Mouse (Mus musculus) intestine, embryonic 16.5 days (tissue): Measurements from ENCODE around the gene March7. TPM values are rescaled to one million over a fixed set of nuclear protein-coding genes. Genes with fewer than 3 reads are reported as not detected.

Experiments used
- ATAC-seq: fragments of 200-750 bp; cut with Nextera tagmentation; 2 replicates; pipeline ENCODE4 v1.8.0; 2017; ENCODE audit warnings: moderate TSS enrichment, moderate library complexity
- H3K27ac ChIP-seq: fragments of 300-500 bp; sonication (generic); 2 replicates; pipeline ENCODE4 v1.5.1; 2014; ENCODE audit warnings: mild to moderate bottlenecking, low read length
- H3K27me3 ChIP-seq: fragments of 300-500 bp; sonication (generic); replicated peaks from 2 replicates; pipeline ENCODE4 v1.6.1; 2014; ENCODE audit warnings: low read length, control low read depth, mixed read lengths; ENCODE audit not compliant: control insufficient read depth, insufficient read depth
- H3K36me3 ChIP-seq: fragments of 300-500 bp; sonication (generic); 2 replicates; pipeline ENCODE4 v1.6.1; 2014; ENCODE audit warnings: low read length, control low read depth; ENCODE audit not compliant: control insufficient read depth, insufficient read depth
- H3K4me1 ChIP-seq: fragments of 300-500 bp; sonication (generic); 2 replicates; pipeline ENCODE4 v1.6.1; 2014; ENCODE audit warnings: low read length, control low read depth, mixed read lengths; ENCODE audit not compliant: control insufficient read depth, insufficient read depth
- H3K4me2 ChIP-seq: fragments of 300-500 bp; sonication (generic); 2 replicates; pipeline ENCODE4 v1.6.1; 2014; ENCODE audit warnings: low read depth, low read length, control low read depth
- H3K4me3 ChIP-seq: fragments of 300-500 bp; sonication (generic); 2 replicates; pipeline ENCODE4 v1.5.1; 2014; ENCODE audit warnings: mild to moderate bottlenecking, low read length
- H3K9ac ChIP-seq: fragments of 300-500 bp; sonication (generic); 2 replicates; pipeline ENCODE4 v1.6.1; 2014; ENCODE audit warnings: low read depth, low read length
- H3K9me3 ChIP-seq: fragments of 300-500 bp; sonication (generic); 2 replicates; pipeline ENCODE4 v1.6.1; 2016; ENCODE audit warnings: low read length, control low read depth; ENCODE audit not compliant: control insufficient read depth
- WGBS: fragments of 180-500 bp; shearing (Covaris S2); extraction: QIAGEN DNeasy Blood & Tissue Kit; methylation state at CpG from one replicate; pipeline ENCODE4 v1.1.7; 2014; 5-methylcytosine and 5-hydroxymethylcytosine counted together
- polyA plus RNA-seq: library from polyadenylated mRNA; unstranded; fragments of >200 nt; fragmentation: Nextera tagmentation; extraction: Ambion mirVana; gene quantifications from 2 replicates; pipeline ENCODE4 v1.2.1, GENCODE M21; 2015

The March7 gene
- 56.4 and 60.5 TPM in 2 replicates for polyA plus RNA-seq

DNA sequence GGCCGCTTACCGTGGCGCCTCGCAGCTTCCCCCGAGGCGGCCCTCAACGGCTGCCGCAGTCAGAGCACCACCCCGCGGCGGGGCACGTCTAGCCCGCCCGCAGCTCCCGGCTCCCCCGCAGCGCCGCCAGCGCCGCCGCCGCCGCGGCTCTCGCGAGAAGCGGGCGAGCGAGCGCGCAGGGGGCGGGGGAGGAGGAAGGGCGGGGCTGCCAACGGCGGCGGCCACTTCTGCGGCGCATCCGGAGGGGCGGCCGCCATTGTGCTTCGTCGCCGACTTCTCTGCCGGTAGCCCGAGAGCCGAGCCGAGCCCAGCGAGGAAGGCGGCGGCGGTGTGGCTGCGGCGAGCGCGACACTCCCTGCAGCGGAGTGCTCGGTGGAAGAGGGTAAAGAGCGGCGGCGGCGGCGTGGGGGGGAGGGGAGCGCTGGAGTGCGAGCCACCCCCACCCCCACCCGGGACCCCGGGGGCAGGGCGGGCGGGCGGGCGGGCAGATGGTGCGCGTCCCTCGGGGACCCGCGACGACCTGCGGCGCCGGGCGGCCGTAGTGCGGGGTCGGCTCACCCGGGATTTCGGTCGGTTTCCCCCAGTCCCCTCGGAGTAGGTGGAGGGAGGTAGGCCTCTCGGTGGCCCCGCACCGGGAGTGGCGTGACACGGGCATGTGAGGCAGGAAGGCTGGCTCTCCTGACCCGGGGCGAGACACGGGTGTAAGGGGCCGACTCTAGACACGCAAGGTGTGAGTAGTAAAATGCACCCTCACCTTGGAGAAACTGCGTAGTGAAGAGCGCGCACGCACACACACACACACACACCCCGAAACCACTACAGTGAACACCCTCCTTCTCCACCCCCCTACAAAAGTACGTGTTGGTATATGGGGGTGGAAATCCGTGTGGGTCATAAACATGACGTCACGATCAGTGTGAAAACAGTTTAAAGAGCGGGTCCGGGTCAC is at the start of gene March7, which contains the start of gene Baz2b:
Gene March7 (plus strand): TSS at position 185 of the 949 bp plus-strand sequence.
Gene Baz2b (minus strand): TSS at position 137 of the 949 bp plus-strand sequence.
- Histone ChIP-seq H3K4me1 (peaks cover 27% of the 10 kb centered on the region), H3K4me3 (peak within 1 kb of the TSS; percentile 93), H3K9me3 (no peaks in the 10 kb centered on the region), H3K36me3 (no peaks in the 10 kb centered on the region), H3K4me2 (peak within 1 kb of the TSS; percentile 74), H3K27ac (peak within 1 kb of the TSS; percentile 91), H3K27me3 (no peaks in the 10 kb centered on the region), H3K9ac (peak within 1 kb of the TSS; percentile 97)
- ATAC-seq = peak; percentile 93
- under 1% methylated on average over 68 of the region's 109 CpGs for WGBS

DNA sequence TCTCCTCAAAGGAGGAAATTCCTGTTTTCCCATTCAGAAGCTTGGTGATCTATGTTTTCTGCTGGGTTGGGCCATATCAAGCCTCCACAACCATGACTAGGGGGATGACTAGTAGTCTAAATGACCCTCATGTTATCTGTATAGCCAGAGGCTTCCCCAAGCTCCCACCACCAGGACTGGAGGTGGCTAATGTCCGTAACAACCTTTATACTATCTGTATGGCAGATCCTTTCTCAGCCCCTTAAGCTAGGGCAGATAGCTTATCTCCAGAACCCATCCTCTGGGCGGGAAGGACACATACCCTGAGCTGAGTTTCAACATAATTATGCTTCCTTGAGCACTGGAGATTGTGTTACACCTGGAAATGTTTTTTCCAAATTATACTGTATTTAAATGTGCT is 45.9 kb upstream of the March7 start:
- Histone ChIP-seq H3K4me3 (no peak overlapping the region), H3K36me3 (no peaks in the 10 kb centered on the region), H3K4me1 (no peaks in the 10 kb centered on the region), H3K9me3 (no peaks in the 10 kb centered on the region), H3K27ac (no peak overlapping the region), H3K27me3 (no peaks in the 10 kb centered on the region), H3K4me2 (no peak overlapping the region), H3K9ac (no peak overlapping the region)
- WGBS = 61% methylated on average over 2 of the region's 2 CpGs
- ATAC-seq = peak; percentile 48; the same call in 1 of the 2 replicates

GRCm38 (mm10) chr2:60165679-60166078 is 44.0 kb upstream of the March7 start:
- ATAC-seq = no peak
- 88% methylated on average over 11 of the region's 11 CpGs for WGBS

DNA sequence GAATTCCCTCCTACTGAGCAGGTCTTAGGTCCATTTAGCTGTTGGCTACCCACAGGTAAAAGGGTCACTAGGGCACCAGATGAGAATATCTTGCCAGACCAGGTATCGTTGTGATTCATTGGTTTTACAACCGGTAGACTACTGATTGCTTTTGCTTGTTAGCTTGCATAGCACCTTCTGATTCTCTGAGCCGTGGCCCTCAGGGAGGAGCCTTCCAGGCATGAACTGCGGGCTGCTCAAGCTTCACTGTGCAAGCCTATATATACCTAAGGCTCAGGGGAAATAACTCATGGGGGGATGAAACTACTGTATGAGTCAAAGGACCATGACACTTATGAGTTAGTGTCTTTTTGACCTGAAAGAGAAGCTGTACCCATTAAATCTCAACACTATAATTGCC is 42.8 kb upstream of the March7 start:
- H3K36me3 ChIP-seq = no peaks in the 10 kb centered on the region
- no peak overlapping the region for H3K27ac ChIP-seq
- H3K9ac ChIP-seq = no peak overlapping the region
- WGBS = 70% methylated on average over 4 of the region's 4 CpGs
- no peaks in the 10 kb centered on the region for H3K9me3 ChIP-seq
- no peak overlapping the region for H3K4me3 ChIP-seq
- H3K4me2 ChIP-seq = no peak overlapping the region
- H3K4me1 ChIP-seq = peaks cover 1% of the 10 kb centered on the region; the same call in 1 of the 2 replicates
- no peaks in the 10 kb centered on the region for H3K27me3 ChIP-seq
- peak; percentile 53; the same call in 1 of the 2 replicates for ATAC-seq

More at GRCm38 (mm10) chr2:60165679-60166078, 44.0 kb upstream of the March7 start:
- H3K4me1 ChIP-seq = no peaks in the 10 kb centered on the region
- no peaks in the 10 kb centered on the region for H3K36me3 ChIP-seq
- H3K27ac ChIP-seq = no peak overlapping the region
- no peak overlapping the region for H3K4me2 ChIP-seq
- H3K9ac ChIP-seq = no peak overlapping the region
- no peak overlapping the region for H3K4me3 ChIP-seq
- no peaks in the 10 kb centered on the region for H3K27me3 ChIP-seq
- no peaks in the 10 kb centered on the region for H3K9me3 ChIP-seq

GRCm38 (mm10) chr2:60171786-60172530 is 37.7 kb upstream of the March7 start:
- H3K36me3 ChIP-seq = no peaks in the 10 kb centered on the region
- peaks cover 2% of the 10 kb centered on the region; the same call in 1 of the 2 replicates for H3K4me1 ChIP-seq
- no peak overlapping the region for H3K4me3 ChIP-seq
- no peak for ATAC-seq
- H3K9ac ChIP-seq = no peak overlapping the region
- H3K9me3 ChIP-seq = no peaks in the 10 kb centered on the region
- no peak overlapping the region for H3K4me2 ChIP-seq
- 66% methylated on average over 7 of the region's 7 CpGs for WGBS
- H3K27me3 ChIP-seq = no peaks in the 10 kb centered on the region
- H3K27ac ChIP-seq = no peak overlapping the region

DNA sequence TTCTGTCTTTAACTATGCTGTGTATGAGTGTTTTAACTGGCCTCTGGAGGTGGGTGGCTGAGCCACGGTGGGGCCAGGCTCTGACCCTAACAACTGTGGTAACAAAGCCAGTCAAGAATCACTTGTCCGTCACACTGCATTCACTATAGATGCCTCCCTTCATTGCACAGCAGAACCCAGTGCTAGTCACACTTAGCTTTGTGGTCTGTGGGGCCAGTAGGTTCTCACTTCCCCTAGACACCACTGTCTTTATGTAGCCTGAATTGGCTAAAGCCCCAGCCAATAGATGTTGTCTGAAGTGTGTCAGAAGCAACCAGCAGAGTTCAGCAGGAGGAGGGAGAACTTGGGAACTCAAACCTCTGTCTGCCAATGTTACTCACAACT is 37.2 kb upstream of the March7 start:
- Histone ChIP-seq H3K9ac (no peak overlapping the region), H3K27ac (no peak overlapping the region), H3K9me3 (no peaks in the 10 kb centered on the region), H3K36me3 (no peaks in the 10 kb centered on the region), H3K27me3 (no peaks in the 10 kb centered on the region), H3K4me1 (peaks cover 2% of the 10 kb centered on the region; the same call in 1 of the 2 replicates), H3K4me2 (no peak overlapping the region), H3K4me3 (no peak overlapping the region)
- no peak for ATAC-seq
- 74% methylated on average over 2 of the region's 2 CpGs for WGBS

- 57% methylated on average over 3 of the region's 3 CpGs for WGBS
- peaks cover 2% of the 10 kb centered on the region; the same call in 1 of the 2 replicates for H3K4me1 ChIP-seq
- H3K27me3 ChIP-seq = no peaks in the 10 kb centered on the region
- H3K27ac ChIP-seq = no peak overlapping the region
- no peaks in the 10 kb centered on the region for H3K9me3 ChIP-seq
- no peak overlapping the region for H3K4me2 ChIP-seq
- H3K36me3 ChIP-seq = no peaks in the 10 kb centered on the region
- no peak overlapping the region for H3K9ac ChIP-seq
- no peak for ATAC-seq
- H3K4me3 ChIP-seq = no peak overlapping the region
Observed at GRCm38 (mm10) chr2:60173190-60173589, 36.5 kb upstream of the March7 start.

DNA sequence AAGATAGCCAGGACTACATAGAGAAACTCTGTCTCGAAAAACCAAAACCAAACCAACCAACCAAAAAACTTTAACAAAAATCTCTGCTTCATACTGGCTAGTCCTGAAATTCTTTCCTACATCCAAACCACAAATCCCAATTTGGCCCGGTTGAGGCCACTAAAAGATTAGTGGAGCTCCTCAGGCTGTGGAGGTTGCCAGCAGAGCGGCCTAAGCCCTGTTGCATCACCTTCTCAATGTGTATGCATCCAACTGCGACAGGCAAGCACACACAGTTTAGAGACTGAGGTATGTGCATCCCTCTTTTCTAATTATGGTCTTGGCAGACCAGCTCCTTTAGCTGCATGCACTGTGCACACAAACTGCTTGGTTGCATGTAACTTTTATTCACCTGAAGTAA is 36.1 kb upstream of the March7 start:
- no peak overlapping the region for H3K4me2 ChIP-seq
- H3K27ac ChIP-seq = no peak overlapping the region
- H3K27me3 ChIP-seq = no peaks in the 10 kb centered on the region
- H3K9ac ChIP-seq = no peak overlapping the region
- H3K4me3 ChIP-seq = no peak overlapping the region
- no peaks in the 10 kb centered on the region for H3K36me3 ChIP-seq
- no peak for ATAC-seq
- peaks cover 2% of the 10 kb centered on the region; the same call in 1 of the 2 replicates for H3K4me1 ChIP-seq
- no peaks in the 10 kb centered on the region for H3K9me3 ChIP-seq
- 93% methylated on average over 4 of the region's 4 CpGs for WGBS

DNA sequence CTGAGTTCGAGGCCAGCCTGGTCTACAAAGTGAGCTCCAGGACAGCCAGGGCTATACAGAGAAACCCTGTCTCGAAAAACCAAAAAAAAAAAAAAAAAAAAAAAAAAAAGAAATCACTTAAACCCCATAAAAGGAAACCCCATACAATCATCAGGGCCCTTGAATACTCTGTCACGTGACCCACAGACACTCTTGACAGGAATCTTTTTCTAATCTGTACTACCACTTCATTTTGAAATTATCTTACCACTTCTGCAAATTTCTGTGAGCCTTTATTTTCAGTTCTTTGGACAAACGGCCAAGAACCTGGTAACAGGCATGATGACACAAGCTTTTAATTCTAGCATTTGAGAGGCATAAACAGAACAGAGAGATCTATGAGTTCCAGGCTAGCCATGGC is 34.6 kb upstream of the March7 start:
- WGBS = 96% methylated on average over 3 of the region's 4 CpGs
- Histone ChIP-seq H3K9ac (no peak overlapping the region), H3K27me3 (no peaks in the 10 kb centered on the region), H3K4me3 (no peak overlapping the region), H3K9me3 (no peaks in the 10 kb centered on the region), H3K4me2 (no peak overlapping the region), H3K27ac (no peak overlapping the region), H3K4me1 (peaks cover 2% of the 10 kb centered on the region; the same call in 1 of the 2 replicates), H3K36me3 (no peaks in the 10 kb centered on the region)
- no peak for ATAC-seq
